Mouse (Mus musculus): ENCODE results near the gene Adamts2.
A peak's percentile ranks its signal among the peaks of the same experiment; 100 is the strongest.

DNA sequence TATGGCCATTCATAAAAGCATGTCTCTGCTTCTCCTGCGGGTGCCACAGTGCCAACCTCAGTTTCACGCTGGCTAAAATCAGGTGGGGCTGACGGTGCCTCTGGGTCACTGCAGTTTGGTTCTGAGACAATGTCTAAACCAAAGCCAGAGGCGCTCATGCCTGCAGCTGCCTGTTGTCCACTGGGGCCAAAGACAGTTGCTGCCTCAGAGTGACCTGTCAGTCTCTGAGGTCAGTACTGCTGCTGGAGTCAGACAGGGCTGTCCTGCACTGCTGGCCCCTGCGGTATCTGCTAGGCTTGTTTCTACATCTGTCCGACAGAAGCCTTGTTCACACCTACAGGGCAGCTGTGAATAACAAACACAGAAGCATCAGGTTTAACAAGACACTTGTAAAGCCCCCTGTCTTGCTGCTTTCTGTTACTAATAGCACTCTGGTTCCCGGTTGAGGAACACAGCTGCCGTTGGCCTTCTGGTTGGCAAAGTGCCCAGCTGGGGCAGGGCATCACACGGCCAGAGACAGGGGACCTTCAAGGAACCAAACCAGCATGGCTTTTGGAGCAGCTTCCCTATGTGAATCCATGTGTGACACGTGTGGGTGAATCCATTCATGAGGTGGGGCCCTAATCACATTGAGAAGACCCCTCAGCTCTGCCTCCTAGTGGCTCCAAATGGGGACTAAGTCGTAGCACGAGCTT is 119.1 kb downstream of the Adamts2 start:
- peak; percentile 28; the same call in 1 of the 2 replicates for TF ChIP-seq CTCF (IDR thresholded peaks at IDR 0.05)
- TF ChIP-seq EP300 (IDR thresholded peaks at IDR 0.05), result no peak

Measured in lung, postnatal 0 days (tissue).